Mouse (Mus musculus) ES-E14 (cell line): ENCODE results near the gene Cfap300.

ENCODE experiments used
- CHD2 ChIP-seq: IDR thresholded peaks from 2 replicates; pipeline ENCODE4 v1.6.1; 2014; ENCODE audit warnings: mild to moderate bottlenecking, low read depth, low read length, inconsistent platforms
- HCFC1 ChIP-seq: IDR thresholded peaks from 2 replicates; pipeline ENCODE4 v1.6.1; 2012; ENCODE audit warnings: low read length, inconsistent platforms, borderline replicate concordance; ENCODE audit not compliant: insufficient read depth
- MAFK ChIP-seq: IDR thresholded peaks from 2 replicates; pipeline ENCODE4 v1.6.1; 2014; ENCODE audit warnings: mild to moderate bottlenecking, low read depth, low read length, inconsistent platforms; ENCODE audit not compliant: insufficient read depth
- ZC3H11A ChIP-seq: IDR thresholded peaks from 2 replicates; pipeline ENCODE4 v1.6.1; 2012; ENCODE audit warnings: low read depth, mild to moderate bottlenecking, inconsistent platforms, low read length, borderline replicate concordance
- ZNF384 ChIP-seq: IDR thresholded peaks from 2 replicates; pipeline ENCODE4 v1.6.1; 2012; ENCODE audit warnings: low read depth, low read length, inconsistent platforms

DNA sequence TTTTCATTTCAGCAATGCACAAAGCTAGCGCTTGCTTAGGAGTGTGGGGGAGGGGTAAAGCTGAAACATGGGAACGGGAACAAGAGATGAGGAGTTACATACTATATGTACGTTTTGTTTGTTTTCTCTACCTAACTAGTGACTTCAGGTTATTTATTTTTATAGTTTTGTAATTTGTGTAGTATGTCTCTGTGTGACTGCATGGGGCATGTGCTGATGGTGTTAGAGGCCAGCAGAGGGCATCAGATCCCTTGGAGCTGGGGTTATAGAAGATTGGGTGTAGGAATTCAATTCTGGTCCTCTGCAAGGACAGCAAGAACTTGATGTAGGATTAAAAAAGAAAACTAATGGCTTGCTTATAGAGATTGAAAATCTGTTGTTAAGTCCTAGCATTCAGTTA, 64.1 kb downstream of the Cfap300 start:
- TF ChIP-seq CHD2: no peak
- no peak for TF ChIP-seq ZNF384
- no peak for TF ChIP-seq MAFK
- 0 out of 2 replicates have a peak, but pooled peaks have one; percentile 3 for TF ChIP-seq ZC3H11A
- TF ChIP-seq HCFC1: no peak
